Mouse (Mus musculus): ENCODE measurements around the gene Tmprss11e.

DNA sequence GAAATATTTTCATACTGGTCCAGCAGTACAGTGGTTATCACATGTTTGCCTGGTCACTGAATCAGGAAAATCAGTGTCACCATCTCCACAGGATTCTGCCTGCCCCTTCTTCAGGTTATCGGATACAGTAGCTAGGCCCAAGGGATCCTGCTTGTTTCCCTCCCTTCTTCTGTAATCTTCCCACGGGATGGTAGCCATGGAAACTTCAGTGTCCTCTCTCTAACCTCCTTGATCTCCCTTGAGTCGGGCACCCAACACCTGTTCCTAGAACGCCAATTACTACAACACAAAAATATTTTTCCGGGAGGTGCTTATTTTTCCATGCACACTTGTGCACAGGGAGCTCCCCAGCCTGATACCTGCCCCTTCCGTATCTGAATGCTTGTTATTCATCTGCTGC is 17.0 kb downstream of the Tmprss11e start:
- no peak for TF ChIP-seq CTCF (IDR thresholded peaks at IDR 0.05)
- no peak for TF ChIP-seq EP300 (IDR thresholded peaks at IDR 0.05; ENCODE audit: insufficient read depth, low read depth, low read length)

Data from heart, adult 2 months (tissue).